Mouse (Mus musculus): ENCODE measurements at regions not wholly inside any gene's neighbourhood (a gene's known extent, or its start where the extent isn't known, plus 50 kb on each side); places are given as distances from the start of the nearest gene placed in this dataset.

DNA sequence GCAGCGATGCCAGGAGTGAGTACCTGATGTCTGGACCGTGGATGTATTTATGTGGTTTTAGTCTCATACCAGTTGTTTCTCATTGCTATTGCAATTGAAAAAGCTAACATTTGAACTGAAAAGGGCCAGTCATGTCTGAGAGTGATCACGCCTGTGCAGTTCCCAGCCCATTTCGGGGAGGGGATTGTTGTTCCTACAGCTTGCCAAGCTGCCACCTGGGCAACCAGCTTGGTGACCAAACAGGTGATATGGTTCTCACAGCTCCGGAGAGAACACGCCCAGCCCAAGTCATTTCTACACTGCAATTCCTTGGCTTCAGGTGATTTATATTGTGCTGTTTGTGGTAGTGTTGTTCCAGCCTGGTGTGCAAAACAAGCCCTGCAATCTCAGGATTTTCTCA lies 194.2 kb upstream of the Cited2 start:
- intact Hi-C loops (cut with DNase I), result no loop called here
- no peak for DNase-seq

DNA sequence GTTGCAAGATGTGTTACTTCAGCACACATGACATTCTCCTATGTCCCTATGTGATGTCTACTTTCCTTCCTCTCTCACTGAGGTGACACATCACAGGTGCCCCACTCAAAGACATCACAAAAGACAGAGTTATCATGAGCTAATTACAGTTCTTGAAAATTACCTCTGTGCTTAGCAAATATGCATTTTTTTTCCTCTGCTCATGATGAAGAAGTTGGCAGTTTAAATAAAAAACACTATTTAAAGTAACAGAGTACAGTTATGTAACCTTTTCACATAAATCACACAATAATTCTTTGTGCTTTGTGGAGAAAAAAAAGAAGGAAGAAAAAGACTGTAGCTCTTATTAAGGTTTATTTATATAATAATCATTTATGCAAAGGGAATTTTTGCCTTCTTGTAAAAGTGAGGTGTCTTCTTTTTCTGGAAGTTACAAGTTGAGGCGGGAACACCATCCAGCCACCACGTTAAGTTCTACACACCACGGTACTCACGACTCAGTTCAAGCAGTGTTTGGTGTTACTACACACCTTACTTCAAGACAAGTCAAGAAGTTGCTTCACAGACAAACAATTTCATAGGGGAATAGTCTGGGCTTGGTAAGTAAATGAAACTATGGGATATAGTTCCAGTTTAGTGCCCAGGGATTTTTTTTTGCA lies 193.0 kb upstream of the Cited2 start:
- intact Hi-C loops (cut with DNase I), result no loop called here
- DNase-seq, result no peak

DNA sequence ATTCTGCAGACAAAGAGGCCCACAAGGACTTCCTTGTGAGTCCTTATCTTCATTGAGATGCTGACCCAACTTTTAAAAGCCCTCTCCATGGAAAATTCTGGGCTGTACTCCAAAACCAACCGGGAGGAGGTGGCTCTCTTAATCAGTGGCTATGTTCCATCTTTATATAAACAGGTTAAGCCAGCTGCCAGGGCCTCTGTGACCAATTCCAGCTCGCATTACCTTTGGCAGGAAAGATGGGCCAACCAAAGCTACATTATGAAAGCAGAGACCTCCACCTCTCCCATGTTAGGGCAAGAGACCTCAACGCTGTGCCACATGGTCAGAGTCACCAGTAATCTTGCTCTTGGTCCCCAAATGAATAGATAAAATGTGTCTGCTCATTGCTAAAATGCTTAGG lies 192.0 kb upstream of the Cited2 start:
- intact Hi-C loops (cut with DNase I), result no loop called here
- peak in 1 of 2 experiments; percentile 34 for DNase-seq

DNA sequence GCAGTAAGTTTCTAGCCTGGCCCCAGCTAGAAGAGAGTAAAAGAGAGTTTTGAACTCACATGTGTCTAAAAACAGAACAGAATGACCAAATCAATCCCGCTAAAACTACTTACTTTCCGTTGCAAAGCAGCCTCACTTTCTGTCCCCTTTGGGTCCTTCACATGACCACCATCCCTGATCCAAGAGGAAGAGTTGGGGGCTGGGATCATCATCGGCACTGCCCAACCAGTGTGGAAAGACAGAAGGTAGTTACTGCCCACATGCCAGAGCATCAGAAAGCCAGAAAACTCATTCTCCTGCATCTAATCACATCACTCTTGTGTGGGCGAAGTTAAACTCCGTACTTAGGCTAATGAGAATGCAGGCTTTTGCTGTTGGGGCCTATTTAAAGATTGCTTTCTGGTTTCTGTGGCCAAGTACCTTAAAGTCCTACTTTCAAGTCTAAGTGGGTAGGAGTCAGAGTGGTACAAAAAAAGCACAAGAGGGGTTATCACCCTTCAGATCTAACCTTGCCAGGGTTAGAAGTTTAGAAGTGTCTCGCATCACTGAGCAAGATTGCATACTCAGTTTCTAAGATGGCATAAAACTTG lies 184.0 kb upstream of the Cited2 start:
- no peak for DNase-seq

DNA sequence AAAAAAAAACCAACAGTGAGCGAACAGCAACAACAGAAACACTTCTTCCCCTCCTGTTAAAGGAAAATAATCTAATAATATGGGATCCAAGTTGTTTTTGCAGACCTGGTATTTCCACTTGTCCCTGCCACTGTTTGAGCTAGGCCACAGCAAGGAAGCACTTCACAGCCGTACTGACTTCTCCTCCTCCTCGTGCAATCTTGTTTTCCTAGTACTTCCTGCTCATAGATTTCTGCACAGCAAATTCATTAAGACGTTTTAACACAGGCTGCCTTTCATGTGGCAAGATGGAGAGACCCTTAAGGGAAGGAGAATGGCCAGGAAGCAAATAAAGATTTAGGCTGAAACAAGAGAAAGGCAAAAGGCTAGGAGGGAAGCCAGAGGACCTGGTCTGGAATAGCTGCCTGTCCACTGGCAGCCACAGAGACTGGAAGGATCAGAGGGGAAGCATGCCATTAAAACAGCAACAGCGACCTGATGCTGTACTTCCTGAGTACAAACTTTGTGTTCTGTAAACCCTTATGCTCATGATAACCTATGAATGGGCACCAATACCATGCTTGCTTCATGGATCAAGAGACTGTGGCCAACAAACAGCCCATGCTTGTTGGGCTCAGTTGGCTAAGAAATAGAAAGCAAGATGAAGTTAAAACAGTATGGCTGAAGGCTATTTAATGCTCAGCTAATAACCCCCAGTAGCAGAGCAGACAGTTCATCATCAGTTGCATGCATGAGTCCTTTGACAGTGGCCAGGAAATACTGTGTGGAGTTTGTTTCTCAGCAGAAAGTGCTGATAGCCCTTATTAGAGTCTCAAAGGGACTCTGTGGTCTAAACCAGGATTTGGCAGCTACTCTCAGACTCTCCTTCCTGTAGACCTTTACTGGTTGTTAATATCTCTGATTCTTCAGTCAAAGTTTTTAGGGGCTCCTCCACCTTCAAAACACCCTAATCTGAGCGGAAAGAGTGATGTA lies 182.3 kb upstream of the Cited2 start:
- no peak for DNase-seq
- intact Hi-C loops (cut with DNase I), result loop anchor here (5.0 kb wide), 1 partner anchor 182 kb away; the partner anchor contains the start of gene Cited2

More for the DNA sequence above, 184.0 kb upstream of the Cited2 start:
- intact Hi-C loops (cut with DNase I), result no loop called here

DNA sequence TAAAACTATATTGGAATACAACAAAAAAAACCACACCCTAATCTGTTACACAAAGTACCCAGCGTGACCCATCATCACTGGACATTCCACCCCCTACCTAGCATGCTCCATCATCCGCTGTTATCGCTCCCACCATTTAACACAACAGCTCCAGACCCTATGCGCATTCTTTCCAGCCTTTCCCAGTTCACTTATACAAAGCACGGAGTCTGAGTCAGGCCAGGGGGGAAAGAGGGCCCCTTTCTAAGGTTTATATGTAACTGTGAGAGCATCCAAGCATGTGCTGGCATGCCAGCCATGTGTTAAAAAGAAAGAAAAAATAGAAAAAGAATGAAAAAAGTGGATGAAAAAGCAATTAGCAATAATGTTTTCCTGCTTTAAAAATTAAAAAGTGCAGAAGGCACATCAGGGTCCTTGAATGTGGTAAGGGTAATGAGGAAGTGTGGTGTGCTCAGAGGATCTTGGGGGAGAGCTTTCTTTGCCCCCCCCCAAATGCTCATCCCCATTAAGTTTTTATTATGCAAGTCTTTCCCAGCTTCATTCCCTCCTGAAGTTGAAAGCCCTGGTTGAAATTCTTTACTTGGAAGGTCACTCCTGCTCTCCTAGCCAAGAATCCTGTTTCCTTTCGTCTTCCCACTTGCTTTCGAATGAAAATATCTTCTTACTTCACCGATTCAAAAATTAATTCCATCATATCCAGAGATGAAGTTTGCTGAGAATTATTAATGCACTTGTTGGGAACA lies 180.7 kb upstream of the Cited2 start:
- DNase-seq, result no peak
- intact Hi-C loops (cut with DNase I), result loop anchor here (5.0 kb wide), 1 partner anchor 180 kb away; the partner anchor contains the start of gene Cited2

DNA sequence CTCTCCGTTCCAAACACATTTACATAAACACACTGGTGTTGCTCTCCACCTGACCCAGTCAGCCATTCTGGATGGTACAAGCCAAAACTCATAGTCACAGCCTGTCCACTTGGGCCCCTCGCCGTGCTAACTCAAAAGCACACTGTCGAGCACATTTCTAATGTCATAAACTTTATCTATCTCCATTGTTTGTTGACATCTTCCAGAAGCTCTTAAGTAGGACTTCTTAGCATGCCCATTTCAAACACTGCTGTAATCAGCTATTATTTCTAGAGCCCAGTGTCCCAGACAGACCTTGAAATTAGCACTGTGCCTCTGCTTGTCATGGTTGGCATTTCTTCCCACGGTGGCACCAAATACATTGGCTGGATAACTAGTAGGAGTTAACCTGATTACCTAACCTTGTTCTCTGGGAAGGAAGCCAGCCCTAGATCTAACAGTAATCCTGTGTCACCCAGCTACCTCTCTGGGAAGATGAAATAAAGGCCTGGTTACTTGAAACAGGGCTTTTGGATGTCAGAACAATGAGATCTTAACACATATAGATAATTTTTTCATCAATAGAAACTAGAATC lies 180.1 kb upstream of the Cited2 start:
- no peak for DNase-seq
- intact Hi-C loops (cut with DNase I), result loop anchor here (5.0 kb wide), 1 partner anchor 179 kb away; the partner anchor contains the start of gene Cited2

DNA sequence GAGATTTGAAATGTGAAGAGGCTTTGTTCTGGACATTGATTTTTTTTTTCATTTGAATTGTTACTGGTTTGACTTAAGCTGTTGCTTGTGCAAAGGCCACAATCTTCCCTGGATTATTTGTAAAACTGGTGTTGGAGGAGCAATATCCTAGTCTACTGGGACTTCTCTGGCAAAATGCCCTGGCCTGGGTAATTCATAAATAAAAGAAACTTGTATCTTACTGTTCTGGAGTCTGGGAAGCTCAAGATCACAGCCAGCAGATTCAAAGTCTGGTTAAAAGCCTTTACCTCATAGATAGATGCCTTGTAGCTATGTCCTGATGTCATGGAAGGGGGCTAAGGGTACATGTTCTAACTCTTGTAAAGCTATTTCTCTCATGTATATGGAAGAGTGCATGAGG lies 177.7 kb upstream of the Cited2 start:
- intact Hi-C loops (cut with DNase I), result no loop called here
- DNase-seq, result peak; percentile 30 to 46

DNA sequence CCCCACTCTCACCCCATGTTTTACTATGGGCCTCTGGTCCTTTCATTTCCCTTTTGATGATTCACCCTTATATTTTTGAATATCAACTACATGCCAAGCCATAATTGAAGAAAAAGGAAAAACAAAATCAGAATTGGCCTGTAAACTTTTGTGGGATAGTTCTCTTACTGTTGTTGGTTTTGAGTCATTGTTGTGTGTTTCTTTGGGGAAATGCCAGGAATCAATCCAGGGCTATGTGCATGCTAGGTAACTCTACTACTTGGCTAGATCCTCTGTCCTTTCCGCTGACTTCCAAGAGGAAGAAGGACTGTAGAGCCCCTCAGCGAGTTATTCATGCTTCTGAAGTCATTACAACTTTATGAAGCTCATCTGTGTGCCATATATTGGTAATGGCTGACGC lies 175.0 kb upstream of the Cited2 start:
- intact Hi-C loops (cut with DNase I), result no loop called here
- DNase-seq, result no peak

DNA sequence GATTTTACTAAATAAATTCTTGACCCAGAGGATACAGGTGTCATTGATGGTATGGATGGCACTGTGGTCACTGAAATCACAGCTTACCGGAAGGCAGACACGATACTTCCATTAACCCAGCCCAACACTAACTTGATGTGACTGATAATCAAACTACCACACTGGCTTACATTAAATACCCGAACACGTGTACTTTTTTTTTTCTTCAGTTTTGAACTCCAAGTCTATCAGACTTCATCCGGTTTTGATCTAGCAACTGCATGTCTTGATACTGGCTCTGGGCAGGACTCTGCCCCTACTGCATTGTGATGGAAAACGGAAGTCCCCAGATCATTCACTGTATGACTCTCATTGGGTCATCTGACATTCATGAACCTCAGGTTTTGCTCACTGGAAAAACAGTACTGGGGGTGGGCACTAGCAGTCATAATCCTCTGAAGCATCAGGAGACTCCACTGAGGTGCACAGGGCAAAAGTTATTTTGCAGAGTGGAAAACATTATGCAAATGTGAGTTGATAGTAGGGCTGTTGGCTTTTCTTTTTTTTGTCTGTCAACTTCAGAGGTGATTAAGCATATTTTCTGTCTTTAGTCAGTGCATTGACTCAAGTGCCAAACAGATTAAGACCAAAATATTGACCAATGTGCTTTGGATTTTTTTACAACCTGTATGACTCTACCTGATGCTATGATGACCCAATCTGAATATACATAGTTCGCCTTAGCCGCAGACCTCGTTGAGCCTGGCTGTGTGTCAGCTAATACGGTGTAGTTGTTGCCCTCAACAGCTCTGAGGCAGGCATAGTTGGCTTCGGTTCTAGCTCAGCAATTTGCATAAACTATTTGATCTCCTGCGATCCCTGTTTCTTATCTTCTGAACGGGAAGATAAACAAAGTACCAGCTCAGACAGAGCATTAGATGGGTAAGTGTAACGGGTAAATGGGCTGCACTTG lies 174.1 kb upstream of the Cited2 start:
- intact Hi-C loops (cut with DNase I), result no loop called here
- no peak for DNase-seq

DNA sequence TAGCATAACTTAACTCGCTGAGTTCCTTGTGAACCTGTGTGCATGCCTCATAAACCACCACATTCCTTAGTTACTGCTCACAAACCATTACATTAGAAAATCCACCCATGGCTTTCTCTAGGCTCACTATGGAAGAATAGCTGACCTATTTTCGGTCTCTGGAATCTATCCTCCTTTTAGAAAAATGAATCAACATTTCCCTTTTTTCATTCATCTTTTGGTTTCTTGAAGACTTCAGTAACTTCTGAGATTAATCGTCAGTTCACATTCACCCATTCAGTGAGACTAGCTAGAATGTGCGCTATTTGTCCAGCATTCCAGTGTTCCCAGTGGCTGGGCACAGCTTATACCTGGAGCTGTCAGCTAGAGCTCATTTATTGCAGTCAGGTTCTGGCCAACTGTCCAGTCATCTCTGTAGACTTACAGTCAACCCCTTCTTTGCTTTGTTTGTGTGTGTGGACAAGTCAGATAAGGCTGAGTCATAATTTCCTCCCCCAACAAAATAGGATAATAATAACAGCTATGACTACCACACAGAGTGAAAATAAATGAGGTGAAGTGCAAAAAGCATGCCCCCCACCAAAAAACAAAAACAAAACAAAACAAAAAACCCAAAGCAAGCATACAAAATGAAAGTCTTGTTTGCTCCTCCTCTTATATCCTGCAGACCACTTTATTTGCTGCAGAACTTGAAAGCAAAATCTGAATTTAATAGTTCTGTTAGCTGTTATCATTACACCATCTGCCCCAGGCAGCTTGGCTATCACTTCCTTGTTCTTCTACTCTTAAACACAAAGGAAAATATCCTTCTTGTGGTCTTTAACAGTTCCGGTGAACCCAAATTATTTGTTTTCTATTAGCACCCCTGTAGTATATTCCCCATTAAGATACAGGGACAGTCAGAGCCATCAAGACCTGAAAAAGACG lies 173.0 kb upstream of the Cited2 start:
- intact Hi-C loops (cut with DNase I), result no loop called here
- no peak for DNase-seq

DNA sequence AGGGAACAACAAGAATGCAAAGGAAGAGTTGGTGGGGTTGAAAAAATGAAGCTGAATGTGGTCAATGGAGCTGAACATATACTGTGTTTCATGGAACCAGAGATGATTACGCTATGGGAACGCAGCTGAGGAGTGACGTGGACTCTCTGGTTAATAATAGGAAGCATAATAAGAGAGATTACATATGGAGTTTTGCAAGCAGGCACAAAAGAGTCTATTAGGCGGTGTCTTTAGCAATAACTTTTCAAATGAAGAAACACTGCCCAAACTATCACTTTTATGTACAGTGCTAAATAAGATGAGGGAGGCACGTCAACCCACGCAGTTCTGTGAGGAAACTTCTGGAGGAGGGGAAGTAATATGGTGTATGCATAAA lies 172.4 kb upstream of the Cited2 start:
- intact Hi-C loops (cut with DNase I), result no loop called here
- no peak for DNase-seq

DNA sequence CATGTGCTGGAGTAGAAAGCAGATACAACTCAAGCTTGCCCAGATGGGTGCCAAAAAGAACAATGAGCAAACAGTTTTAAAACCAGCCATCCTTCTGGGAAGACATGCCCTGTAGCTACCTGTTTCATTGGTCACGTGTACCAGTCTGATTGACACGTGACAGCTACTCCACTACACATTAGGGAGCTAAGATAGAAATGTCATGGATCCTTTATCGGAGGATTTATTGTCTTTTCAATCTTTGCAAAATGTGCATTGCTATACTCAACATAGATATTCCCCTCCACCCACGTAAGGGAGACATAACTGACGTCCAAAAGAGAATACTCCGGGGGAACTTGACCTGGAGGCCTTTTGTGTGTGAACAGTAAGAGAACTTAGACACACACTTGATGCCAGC lies 171.1 kb upstream of the Cited2 start:
- DNase-seq, result no peak
- intact Hi-C loops (cut with DNase I), result no loop called here

DNA sequence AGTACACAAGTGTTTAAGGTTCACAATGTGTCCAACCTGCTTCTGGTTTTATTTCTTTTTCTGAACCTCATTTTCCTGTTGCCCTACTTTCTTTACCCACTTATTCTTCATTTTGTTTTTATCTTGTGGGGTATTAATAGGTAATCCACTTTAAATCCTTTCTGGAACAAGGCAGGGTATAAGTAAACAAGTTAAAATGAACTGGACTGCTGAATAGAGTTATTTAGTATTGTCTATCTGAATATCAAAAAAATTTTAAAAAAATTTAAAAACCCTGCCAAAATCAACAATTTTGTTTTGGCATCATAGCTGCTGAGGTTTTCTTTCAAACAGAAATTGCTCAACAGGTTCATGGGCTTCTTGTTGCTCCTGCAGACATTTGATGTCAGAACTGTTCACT lies 170.7 kb upstream of the Cited2 start:
- intact Hi-C loops (cut with DNase I), result no loop called here
- DNase-seq, result no peak

DNA sequence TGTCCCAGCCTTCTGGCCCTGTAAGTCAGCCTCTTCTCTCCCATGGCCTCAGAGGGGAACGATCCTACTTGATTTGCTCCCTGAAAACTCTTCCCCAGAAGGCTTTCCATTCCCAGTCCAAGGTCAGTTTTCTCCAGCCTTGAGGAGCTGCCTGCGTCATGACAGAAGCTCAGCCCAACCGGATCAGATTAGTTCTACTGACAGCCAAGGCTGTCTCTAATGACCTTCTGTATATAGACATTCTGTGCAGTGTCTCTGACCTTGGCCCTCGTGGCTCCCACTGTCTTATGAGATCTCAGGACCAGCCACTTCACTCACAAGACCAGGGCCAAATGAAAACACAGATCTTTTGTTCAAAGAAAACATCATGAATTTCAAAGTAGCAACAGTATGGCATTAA lies 166.6 kb upstream of the Cited2 start:
- intact Hi-C loops (cut with DNase I), result no loop called here
- DNase-seq, result no peak

DNA sequence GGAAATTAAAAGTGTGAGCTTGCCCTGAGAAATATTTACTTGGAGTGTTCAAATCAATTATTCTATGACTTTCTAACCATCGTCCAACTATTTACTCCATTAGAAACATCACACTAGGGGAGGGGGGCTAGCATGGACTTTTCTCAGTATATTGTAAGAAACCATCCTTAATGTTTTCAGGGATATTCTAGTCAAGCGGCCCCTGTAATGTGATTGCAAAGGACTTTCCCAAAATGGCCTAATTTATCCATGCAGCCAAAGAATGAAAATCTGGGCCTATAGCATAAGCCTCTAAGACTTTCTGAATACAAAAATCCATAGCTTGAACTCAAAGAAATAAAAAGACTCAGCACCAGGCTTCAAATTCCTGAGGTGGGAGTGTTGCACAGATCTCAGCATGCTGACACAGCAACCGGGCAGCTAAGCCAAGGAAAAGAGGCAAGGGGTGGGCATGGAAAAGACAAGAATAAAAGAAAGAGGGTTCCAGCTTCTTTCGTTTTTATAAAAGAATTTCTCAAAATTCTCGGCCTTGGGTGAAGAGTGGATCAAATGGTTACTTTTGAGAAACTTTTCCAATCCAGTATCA lies 163.6 kb upstream of the Cited2 start:
- no peak for DNase-seq
- intact Hi-C loops (cut with DNase I), result no loop called here

DNA sequence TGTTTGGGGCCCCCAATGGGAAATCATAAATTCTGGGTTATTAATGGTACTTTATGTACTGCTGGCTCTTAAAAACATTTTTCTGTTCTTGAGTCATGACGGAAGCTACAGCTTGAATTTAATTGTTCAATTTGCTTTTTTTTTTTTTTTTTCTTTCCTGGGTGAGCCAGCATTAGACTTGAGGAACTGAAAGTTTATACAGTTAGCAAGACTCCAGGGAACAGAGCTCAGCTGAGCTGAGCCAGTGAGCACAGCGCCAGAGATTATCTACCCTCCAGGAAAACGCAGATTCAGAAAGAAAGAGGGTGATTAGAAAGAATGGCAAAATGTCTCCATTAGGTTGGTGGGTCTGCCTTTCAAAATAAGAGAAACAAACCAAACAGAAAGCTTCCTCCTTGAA lies 163.0 kb upstream of the Cited2 start:
- intact Hi-C loops (cut with DNase I), result loop anchor here (5.0 kb wide), 1 partner anchor 162 kb away; the partner anchor contains the start of gene Cited2
- no peak for DNase-seq

DNA sequence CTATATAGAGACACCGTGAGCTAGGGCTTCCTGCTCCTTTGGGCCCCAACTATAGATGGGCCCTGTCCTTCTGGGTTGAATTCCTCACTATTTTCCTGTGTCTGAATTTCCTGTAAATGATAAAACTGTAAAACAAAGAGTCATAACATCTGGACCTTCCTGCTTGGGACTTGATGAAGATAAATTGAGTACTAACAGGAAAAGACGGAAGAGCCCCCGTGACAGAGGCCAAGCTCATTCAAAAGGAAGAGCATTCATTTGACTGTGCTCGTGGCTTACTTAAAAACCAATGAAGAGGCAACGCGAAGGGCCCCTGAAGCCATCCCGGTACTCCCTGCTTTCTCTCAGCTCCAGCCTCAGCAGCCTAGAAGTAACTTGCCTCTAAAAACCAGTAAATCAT lies 161.6 kb upstream of the Cited2 start:
- DNase-seq, result no peak
- intact Hi-C loops (cut with DNase I), result loop anchor here (5.0 kb wide), 1 partner anchor 161 kb away; the partner anchor contains the start of gene Cited2
